33 mouse cellular contexts compared by ENCODE assay signal in genomic region chr3:138239461-138239860, GRCm38 (mm10). TPM values are rescaled to one million over a fixed set of nuclear protein-coding genes. Genes with fewer than 3 reads are reported as not detected.
"Had no signal": no experiment of that assay in that cellular context is flagged by ENCODE, and none has a peak within 500 bp of the region (broad histone marks: within the 10 kb centered on the region; RNA-seq: fewer than 3 reads in every experiment).

No protein-coding gene starts in this region.

- H3K27me3 ChIP-seq: heart, embryonic 13.5 days; heart, embryonic 15.5 days; hindbrain, embryonic 13.5 days; hindbrain, embryonic 15.5 days; intestine, embryonic 15.5 days; liver, embryonic 13.5 days had no signal

- H3K4me2 ChIP-seq: heart, embryonic 11.5 days; heart, embryonic 13.5 days; heart, embryonic 15.5 days; hindbrain, embryonic 13.5 days; hindbrain, embryonic 15.5 days; intestine, embryonic 15.5 days; limb, embryonic 12.5 days; liver, embryonic 13.5 days had no signal

- DNase-seq: forebrain, postnatal 0 days; gastrocnemius, postnatal 14 days; gastrocnemius, postnatal 36 days; heart, postnatal 14 days; heart, postnatal 36 days; kidney, adult 18-20 months; kidney, postnatal 14 days; liver; liver, embryonic 13.5 days had no signal

- H3K27ac ChIP-seq: heart, embryonic 13.5 days; heart, embryonic 15.5 days; hindbrain, embryonic 13.5 days; hindbrain, embryonic 15.5 days; hindbrain, postnatal 0 days; intestine, embryonic 15.5 days; kidney, postnatal 0 days; layer of hippocampus, adult 2 months; left cerebral cortex, adult 2 months; limb, embryonic 10.5 days; limb, embryonic 12.5 days; liver, embryonic 13.5 days had no signal

- H3K4me3 ChIP-seq: heart, embryonic 13.5 days; heart, embryonic 15.5 days; hindbrain, embryonic 13.5 days; hindbrain, embryonic 15.5 days; intestine, embryonic 15.5 days; layer of hippocampus, adult 2 months; left cerebral cortex, adult 2 months; limb, embryonic 10.5 days; limb, embryonic 12.5 days; liver, embryonic 13.5 days had no signal

- ATAC-seq: forebrain, postnatal 0 days; hindbrain, postnatal 0 days; intestine, embryonic 15.5 days; intestine, postnatal 0 days had no signal

- H3K4me1 ChIP-seq: heart, embryonic 13.5 days; heart, embryonic 15.5 days; hindbrain, embryonic 13.5 days; liver, embryonic 13.5 days had no signal

- H3K36me3 ChIP-seq: heart, embryonic 13.5 days; heart, embryonic 15.5 days; hindbrain, embryonic 13.5 days; hindbrain, embryonic 15.5 days; intestine, embryonic 15.5 days; limb, embryonic 10.5 days; limb, embryonic 12.5 days; liver, embryonic 13.5 days had no signal

- H3K9ac ChIP-seq: forebrain, postnatal 0 days; heart, embryonic 13.5 days; heart, embryonic 15.5 days; hindbrain, embryonic 13.5 days; hindbrain, embryonic 15.5 days; intestine, embryonic 15.5 days; limb, embryonic 12.5 days; liver, embryonic 13.5 days had no signal

- H3K9me3 ChIP-seq: heart, embryonic 13.5 days; heart, embryonic 15.5 days; hindbrain, embryonic 13.5 days; hindbrain, embryonic 15.5 days; intestine, embryonic 15.5 days; limb, embryonic 10.5 days; limb, embryonic 12.5 days; liver, embryonic 13.5 days had no signal

RNA-seq across cellular contexts. Expression of gene Adh1, which starts 21.3 kb away (rescaled TPM):
- total RNA-seq: hematopoietic stem cell, adult 5-6 weeks had no signal

RNA-seq across cellular contexts. Expression of gene Adh7, which starts 21.9 kb away (rescaled TPM):
- total RNA-seq: hematopoietic stem cell, adult 5-6 weeks had no signal
- polyA plus RNA-seq: heart, embryonic 11.5 days; heart, postnatal 0 days; inflammation-experienced regulatory T-cells, adult 6 months had no signal

RNA-seq across cellular contexts. Expression of gene 4930579F01Rik, which starts 45.8 kb away (rescaled TPM):
- total RNA-seq: forebrain, postnatal 0 days; gastrocnemius, adult 18-20 months; gastrocnemius, adult 8-10 months; gastrocnemius, postnatal 14 days; gastrocnemius, postnatal 36 days; heart, adult 8-10 months; heart, postnatal 14 days; heart, postnatal 36 days; hematopoietic stem cell, adult 5-6 weeks; hindbrain, postnatal 0 days; layer of hippocampus, adult 2 months; layer of hippocampus, postnatal 10 days; layer of hippocampus, postnatal 25 days; left cerebral cortex, adult 2 months; left cerebral cortex, postnatal 14 days; left cerebral cortex, postnatal 36 days had no signal
- polyA plus RNA-seq: forebrain, postnatal 0 days; heart, embryonic 11.5 days; heart, embryonic 13.5 days; heart, embryonic 15.5 days; heart, postnatal 0 days; hindbrain, embryonic 11.5 days; inflammation-experienced regulatory T-cells, adult 6 months; limb, embryonic 10.5 days; limb, embryonic 12.5 days; liver, embryonic 13.5 days had no signal
